Mouse (Mus musculus): ENCODE data around the gene Rnf31.

GRCm38 (mm10) chr14:55584702-55585565 lies 6.6 kb upstream of the Rnf31 start, which contains the start of gene Emc9:
- no peak for TF ChIP-seq CTCF (IDR thresholded peaks at IDR 0.05; ENCODE audit: low read depth, low read length)
- no peak for TF ChIP-seq POLR2AphosphoS5 (IDR thresholded peaks at IDR 0.05; ENCODE audit: insufficient replicate concordance, low read depth, low read length)

Measured in G1E (cell line).